Mouse (Mus musculus): ENCODE data around the gene Psmd3.

DNA sequence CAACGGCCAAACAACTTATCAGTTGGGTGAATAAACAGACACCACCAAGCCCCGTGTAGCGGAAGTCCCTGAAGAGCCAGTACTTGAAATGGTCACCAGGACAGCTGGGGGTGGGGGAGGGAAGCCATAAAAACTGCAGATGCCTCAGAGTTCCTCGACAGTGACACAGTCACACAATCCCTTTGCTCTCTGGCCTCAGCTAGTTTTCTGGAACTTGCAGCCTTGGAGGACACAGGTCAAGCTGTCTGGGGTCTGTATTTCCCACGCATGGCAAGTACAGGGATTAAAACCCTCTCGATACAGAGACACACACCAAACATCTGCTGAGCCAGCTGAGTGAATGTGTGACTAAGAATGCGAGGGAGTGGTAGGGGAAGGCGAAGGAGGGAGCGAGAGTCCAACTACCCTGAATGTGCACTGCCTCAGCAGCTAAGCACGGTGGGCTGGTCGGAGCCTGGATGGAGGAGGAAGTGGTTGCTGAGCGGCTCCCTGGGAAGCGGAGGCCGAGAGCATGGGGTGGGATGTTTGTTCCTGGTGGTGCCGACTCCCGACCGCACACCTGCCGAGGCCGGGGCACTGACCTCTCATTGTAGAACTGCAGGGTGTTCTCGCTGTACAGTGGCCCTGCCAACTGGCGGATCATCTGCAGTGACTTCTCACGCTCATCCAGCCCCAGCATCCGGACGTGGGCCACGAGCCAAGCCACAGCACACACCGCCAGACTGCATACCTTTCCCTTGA, 26.8 kb downstream of the Psmd3 start:
- TF ChIP-seq CTCF (IDR thresholded peaks at IDR 0.05; ENCODE audit: borderline replicate concordance, insufficient read depth, low read depth, low read length) (no peak), POLR2A (IDR thresholded peaks at IDR 0.05; ENCODE audit: borderline replicate concordance, insufficient read depth, low read length) (no peak)
